Mouse (Mus musculus) frontal cortex, postnatal 14 days (tissue): ENCODE data around the gene Smarcd1.

Experiments
- DNase-seq, 2 experiments: peaks; one replicate each; pipeline ENCODE4 v3.0.0; 2022; ENCODE audit warnings: low spot score in 2 of 2

The Smarcd1 gene

GRCm38 (mm10) chr15:99701999-99702900, at the start of gene Smarcd1:
Gene Smarcd1 (plus strand): TSS chr15:99702129.
- peak; percentile 92 to 95 for DNase-seq

GRCm38 (mm10) chr15:99653291-99653690, 48.6 kb upstream of the Smarcd1 start:
- DNase-seq = no peak

GRCm38 (mm10) chr15:99653876-99654275, 48.1 kb upstream of the Smarcd1 start:
- no peak for DNase-seq

GRCm38 (mm10) chr15:99655956-99656355, 46.0 kb upstream of the Smarcd1 start:
- DNase-seq = no peak

- DNase-seq = no peak
These were observed 43.5 kb upstream of the Smarcd1 start for GRCm38 (mm10) chr15:99658437-99658836.

- DNase-seq = no peak
These were observed 40.7 kb upstream of the Smarcd1 start for GRCm38 (mm10) chr15:99661121-99661830.

- DNase-seq = no peak
These were observed 39.6 kb upstream of the Smarcd1 start for GRCm38 (mm10) chr15:99662371-99662770.

- DNase-seq = no peak
These were observed 37.8 kb upstream of the Smarcd1 start for GRCm38 (mm10) chr15:99663964-99664599.

- peak in 1 of 2 experiments; percentile 68 for DNase-seq
These were observed 37.1 kb upstream of the Smarcd1 start for GRCm38 (mm10) chr15:99664600-99665451.

GRCm38 (mm10) chr15:99667544-99667943, 34.4 kb upstream of the Smarcd1 start:
- no peak for DNase-seq

- peak; percentile 58 to 71 for DNase-seq
These were observed 33.0 kb upstream of the Smarcd1 start for GRCm38 (mm10) chr15:99668881-99669280.

GRCm38 (mm10) chr15:99669392-99669791, 32.5 kb upstream of the Smarcd1 start:
- DNase-seq = no peak

GRCm38 (mm10) chr15:99670154-99670821, 31.6 kb upstream of the Smarcd1 start, which contains the start of gene Asic1:
Gene Asic1 (plus strand): TSS chr15:99670368.
- peak; percentile 54 for DNase-seq

- no peak for DNase-seq
These were observed 30.8 kb upstream of the Smarcd1 start for GRCm38 (mm10) chr15:99670964-99671670.

GRCm38 (mm10) chr15:99671783-99672182, 30.1 kb upstream of the Smarcd1 start:
- DNase-seq = no peak

GRCm38 (mm10) chr15:99674866-99675265, 27.1 kb upstream of the Smarcd1 start:
- DNase-seq = no peak

- no peak for DNase-seq
These were observed 24.8 kb upstream of the Smarcd1 start for GRCm38 (mm10) chr15:99677089-99677488.

GRCm38 (mm10) chr15:99678063-99678800, 23.7 kb upstream of the Smarcd1 start:
- DNase-seq = no peak

GRCm38 (mm10) chr15:99679008-99679407, 22.9 kb upstream of the Smarcd1 start:
- DNase-seq = no peak
